Mouse (Mus musculus) layer of hippocampus, adult 8-10 months (tissue): ENCODE data around the gene Hpdl. TPM values are rescaled to one million over a fixed set of nuclear protein-coding genes. Genes with fewer than 3 reads are reported as not detected.
A peak's percentile ranks its signal among the peaks of the same experiment; 100 is the strongest.
"Not testable (repeated sequence)": the region's sequence is repeated elsewhere in the genome, so short reads cannot be mapped to it uniquely, and the experiment has no call there.

ENCODE experiments used
- DNase-seq, 2 experiments: peaks; one replicate each; pipeline ENCODE4 v3.0.0; 2022; ENCODE audit warnings: low spot score in 2 of 2
- total RNA-seq, 4 experiments: library from RNA; stranded (reverse); gene quantifications; 2 replicates each; pipeline ENCODE4 v1.2.4; 2022

The Hpdl gene
- 1 to 10 TPM; 3.1 to 5.5 (median 5.2) TPM for total RNA-seq

DNA sequence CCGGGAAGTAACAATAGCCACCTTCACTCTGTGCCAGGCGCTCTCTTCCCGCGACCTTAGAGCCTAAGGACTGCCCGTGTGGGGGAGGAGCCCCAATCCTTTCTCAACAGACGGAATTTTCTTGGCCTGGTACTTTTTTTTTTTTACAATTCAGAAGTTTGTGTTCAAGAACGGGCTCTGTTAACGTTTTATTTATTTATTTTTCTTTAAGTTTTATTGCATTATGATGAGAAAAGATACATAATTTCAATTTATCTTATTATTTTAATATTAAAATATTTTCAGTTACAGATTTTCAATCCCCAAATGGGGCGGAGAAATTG, at the start of gene Hpdl:
TSS of gene Hpdl (minus strand) at position 14 of the 323 bp plus-strand sequence.
- DNase-seq: no peak

DNA sequence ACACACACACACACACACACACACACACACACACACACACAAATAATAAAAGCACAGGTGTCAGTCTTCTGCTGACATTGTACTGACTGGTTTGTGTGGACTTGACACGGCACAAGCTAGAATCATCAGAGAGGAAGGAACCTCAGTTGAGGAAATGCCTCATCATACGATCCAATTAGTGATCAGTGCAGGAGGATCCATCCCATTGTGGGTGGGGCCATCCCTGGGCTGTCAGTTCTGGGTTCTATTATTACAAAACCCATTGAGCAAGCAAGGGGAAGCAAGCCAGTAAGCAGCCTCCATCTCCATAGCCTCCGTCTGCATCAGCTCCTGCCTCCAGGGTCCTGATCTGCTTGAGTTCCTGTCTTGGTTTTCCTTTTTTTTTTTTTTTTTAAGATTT, 48.4 kb upstream of the Hpdl start:
- DNase-seq: no peak

DNA sequence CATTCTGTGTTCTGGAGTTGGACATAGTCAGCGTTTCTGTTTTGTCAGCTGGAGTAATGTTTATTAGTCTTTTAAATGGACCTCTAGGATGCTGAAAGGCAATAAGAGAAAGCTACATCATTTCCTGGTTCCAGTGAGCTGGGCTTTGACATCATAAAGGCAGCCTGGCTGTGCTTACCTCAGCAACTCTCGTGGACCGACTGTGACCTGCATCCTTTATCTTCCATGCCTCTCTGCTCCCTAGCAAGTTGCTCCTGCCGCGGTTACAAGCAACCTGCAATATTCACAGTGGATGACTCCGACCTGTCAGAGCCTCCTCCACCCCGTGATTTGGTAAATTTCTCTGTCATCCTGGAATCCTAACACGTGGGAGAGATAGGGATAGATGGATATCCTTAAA, 40.5 kb upstream of the Hpdl start:
- no peak for DNase-seq

DNA sequence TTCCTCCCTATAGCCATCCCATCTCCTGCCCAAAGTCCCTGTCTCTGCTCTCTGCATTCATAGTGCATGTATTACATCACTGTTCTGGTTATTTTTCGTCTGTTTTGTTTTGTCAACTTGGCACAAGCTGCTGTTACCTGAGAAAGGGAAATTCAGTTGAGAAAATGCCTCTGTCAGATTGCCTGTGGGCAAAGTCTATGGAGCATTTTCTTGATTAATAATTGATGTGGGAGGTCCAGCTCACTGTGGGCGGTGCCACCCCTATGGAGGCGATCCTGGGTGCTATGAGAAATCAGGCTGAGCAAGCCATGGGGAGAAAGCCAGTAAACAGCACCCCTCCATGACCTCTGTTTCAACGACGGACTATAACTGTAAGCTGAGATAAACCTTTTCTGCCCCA, 38.2 kb upstream of the Hpdl start:
- no peak for DNase-seq

DNA sequence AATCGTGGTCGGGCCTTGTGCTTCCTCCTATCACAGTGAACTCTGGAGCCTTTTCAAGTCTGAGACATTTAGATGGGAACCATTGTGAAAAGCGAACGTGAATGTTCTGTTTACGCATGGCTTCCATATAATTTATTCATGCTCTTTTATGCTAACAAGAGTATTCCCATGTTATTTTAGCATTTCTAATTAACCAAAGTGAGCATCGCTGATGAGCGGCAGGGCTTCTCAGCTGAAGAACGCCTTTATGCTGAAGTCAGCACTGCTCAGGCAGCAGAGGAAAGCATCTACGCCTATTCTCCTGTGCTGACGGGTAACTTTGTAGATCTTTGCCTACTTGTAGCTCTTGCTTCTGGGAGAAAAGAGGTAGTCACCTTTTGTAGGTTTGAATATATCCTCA, 35.7 kb upstream of the Hpdl start:
- no peak for DNase-seq

DNA sequence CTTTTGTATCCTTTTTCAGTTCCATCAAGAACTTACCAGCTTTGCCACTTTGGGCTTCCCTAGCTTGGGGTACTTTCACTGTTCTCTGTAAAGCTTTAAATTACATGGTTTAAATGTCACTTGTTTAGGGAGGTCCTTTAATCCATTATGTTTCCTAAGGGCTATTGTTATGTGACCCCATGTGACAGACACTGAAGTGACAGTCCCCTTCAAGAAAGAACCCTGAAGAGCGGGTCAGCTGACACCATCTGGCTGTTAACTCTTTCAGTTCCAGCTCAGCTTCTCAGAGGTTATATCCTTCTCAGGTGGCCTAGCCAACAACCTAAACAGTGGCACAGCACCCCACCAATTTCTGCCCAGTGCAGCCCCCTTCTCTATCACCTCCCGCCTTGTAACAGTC, 32.8 kb upstream of the Hpdl start:
- no peak for DNase-seq

DNA sequence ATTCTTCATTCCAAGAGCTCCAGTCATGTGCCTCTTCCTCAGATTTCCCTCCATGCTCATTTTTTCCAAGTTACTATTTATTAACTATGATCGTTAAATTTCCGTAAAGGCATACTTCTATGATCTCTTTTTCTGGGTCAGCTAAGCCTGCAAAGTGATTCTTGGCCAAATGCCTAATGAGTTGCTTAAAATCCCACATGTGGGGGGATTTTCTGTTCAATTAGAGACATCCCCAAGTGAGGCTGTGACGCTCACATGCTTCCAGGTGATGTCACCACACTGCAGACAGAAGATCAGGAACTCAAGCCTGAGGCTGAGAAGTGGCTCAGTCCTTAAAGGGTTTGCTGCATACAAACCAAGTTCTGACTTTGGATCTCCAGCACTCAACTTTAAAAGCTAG, 28.4 kb upstream of the Hpdl start:
- no peak for DNase-seq

DNA sequence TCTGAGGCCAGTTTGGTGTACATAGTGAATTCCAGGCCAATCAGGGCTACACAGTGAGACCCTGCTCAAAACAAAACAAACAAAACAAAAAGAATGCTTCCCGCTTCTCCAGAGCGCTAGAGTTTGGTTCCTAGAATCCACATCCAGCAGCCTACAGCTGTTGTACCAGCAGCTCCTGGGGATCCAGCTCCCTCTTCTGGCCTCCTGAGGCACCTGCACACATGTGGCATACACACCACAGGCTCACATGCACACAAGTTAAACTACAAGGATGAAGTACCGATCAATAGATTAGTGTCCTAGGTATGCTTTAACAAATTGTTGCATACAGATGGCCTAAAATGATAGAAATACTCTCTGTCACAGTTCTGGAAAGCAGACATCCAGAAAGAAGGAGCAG, 22.8 kb upstream of the Hpdl start:
- no peak for DNase-seq

DNA sequence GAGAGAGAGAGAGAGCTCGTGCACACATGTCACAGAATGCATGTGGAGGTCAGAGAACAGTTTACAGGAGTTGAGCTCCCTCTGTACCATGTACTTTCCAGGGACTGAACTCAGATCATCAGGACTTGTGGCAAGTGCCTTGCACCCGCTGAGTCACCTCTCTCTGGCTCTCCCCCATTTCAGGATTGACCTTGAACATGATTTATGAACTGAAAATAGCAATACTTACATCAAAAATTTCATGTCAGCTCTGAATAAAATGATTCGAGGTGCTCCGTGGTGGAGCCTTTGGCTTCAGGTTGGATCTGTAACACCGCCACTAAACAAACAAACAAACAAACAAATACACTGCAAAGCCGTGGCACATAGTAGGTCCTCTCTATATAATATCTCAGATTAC, 19.3 kb upstream of the Hpdl start:
- no peak for DNase-seq

DNA sequence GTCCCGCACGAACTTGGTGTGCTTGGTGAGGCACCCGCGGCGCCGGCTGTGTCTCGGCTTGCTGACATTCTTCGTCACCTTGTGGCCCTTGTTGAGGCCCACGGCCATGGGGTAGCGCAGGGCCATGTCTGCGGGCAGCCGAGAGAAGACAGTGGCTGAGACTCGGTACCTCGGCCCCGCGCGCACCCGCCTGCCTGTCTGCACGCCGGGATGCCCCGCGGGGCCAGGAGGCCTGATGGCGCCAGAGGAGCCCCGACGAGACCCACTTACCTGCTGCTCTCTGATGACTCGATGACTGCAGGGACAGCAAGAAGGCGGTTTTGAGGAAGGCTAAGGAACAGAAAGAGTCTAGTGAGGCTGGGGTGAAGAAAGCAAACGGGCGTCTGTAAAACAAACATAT, 18.6 kb upstream of the Hpdl start:
- DNase-seq: not testable (repeated sequence)

DNA sequence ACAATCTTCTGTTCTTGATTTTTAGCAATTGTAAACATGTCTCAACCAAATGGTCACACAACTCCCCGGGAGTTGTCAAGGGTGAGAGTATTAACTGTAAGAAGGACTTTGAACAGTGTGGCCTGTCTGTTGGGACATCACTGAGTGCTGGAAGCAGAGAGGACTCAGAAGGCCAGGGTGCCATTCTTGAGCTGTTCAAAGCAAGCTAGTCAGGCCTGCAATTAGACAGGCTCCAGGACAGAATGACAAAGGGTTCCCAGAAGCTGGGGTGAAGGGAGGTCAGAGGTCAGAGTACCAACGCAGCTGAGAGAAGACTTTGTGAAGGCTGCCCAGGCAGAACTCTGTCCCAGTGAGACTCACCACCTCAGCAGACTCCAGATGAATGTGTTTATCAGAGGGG, 17.5 kb upstream of the Hpdl start:
- no peak for DNase-seq

DNA sequence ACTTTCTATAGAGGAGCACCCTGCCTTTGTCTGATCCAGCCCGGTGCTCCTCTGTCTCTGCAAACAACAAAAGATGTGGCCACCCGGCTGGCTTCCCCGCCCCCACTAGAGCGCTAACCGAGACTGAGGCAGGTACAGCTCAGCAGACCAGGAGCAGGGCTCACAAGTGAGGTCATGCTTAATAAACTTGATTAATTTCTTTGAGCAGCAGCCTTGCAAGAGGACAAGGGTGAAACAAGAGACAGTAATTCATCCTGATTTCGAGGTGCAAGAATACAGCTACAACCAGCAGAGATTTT, 8.5 kb upstream of the Hpdl start:
- DNase-seq: no peak

DNA sequence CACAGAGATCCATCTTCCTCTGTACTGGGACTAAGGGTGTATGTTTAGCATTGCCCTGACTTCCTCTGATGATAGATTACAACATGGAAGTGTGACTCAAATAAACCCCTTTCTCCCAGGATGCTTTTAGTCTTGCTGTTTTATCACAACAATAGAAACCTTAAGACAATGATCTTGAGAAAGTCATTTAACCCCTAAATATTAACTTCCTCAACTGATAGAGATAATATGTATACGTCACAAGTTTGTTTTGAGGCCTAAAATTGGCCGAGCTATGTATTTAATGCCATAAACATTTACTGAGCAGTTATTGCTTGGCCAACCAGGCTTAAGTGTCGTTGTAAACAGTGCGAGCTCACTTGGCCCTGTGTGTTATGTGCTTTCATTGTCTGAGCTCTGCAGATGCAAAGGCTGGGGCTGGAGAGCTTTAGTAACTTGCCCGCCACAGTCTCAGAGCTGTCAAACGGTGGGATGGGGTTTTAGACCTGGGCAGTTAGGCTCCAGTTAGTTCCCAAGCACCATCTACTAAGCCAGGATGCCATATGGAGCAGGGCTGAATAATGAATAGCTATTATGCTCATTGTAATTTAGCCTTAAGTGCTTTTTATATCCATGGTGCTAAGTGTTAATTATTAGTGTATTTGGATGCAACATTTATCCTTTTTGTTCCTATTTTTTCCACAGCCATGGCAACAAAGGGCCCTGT, 8.0 kb upstream of the Hpdl start:
- no peak for DNase-seq

DNA sequence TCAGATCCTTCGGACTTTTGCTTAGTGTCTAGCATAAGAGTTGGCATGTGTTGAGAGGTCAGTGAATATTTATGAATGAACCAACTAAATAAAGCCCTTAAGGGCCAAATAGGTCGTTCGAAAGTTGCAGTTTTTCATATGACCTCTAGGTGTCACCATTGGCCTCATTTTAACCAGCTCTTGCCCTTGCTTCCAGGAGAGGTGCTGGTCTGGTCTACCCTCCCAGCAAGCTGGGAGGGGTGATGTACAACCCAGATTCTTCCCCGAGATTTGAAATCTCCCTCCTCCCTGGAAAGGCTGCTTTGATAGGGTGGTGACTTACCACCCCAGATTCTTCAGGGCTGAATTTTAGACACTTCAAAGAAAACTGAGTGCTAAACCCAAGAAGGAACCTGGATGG, 6.3 kb upstream of the Hpdl start:
- DNase-seq: no peak

DNA sequence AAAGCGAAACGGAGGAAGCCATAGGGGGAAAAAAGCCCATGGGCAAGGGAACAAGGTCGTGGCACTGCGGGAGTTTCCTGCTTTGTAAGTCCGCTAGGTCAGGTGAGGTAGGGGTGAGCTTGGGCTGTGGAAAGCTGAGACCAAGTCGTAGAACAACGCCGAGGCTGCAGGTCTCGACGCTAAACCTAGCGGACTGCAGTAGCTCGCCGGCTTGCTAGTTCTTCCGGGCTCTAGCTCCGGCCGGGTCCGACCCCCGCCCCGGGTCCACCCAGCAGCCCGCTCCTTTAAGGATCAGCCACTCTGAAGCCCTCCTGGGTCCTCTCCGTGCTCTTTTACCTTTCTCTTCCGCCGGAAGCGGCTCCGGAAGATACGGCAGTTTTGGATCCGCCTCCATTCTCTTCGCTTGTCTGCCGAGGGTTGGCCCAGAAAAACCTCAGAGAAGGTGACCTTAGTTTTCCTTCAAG, 3.1 kb upstream of the Hpdl start:
- DNase-seq: peak in 1 of 2 experiments; percentile 66

DNA sequence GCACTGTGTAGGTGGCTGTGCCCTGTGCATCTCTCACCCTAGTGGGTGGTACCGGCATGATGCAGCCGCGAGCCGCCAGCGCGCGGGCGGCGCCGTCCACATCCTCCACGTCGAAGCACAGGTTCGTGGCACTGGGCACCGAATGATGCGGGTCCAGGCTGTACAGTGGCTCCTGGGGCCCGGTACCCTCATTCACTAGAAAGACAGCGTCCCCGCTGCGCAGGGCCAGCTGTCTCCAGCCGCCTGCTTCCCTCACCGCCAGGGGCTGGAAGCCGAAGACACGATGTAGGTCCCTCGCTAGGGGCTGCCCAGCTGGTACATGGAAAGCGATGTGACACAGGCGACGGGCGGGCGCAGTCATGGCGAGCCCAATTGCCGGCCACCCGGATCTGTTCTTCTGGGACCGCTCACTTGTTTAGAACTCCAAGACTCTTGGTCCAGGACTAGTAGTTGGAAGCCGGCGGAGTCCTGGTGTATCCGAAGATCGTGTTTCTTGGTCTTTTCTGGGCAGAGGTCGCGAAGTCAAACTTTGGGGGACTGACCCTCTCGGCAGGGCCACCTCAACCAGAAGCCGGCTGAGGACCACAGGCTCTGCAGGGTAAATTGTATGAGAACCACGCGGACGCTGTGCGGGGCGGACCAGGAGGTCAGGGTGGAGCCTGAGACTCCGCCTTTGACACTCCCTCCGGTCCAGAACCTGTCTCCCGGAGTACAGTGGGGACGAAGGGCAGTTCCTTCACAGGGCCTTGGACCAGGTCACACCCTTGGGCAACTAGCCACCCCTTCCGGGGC, 409 bp downstream of the Hpdl start:
- peak in 1 of 2 experiments; percentile 40 for DNase-seq

DNA sequence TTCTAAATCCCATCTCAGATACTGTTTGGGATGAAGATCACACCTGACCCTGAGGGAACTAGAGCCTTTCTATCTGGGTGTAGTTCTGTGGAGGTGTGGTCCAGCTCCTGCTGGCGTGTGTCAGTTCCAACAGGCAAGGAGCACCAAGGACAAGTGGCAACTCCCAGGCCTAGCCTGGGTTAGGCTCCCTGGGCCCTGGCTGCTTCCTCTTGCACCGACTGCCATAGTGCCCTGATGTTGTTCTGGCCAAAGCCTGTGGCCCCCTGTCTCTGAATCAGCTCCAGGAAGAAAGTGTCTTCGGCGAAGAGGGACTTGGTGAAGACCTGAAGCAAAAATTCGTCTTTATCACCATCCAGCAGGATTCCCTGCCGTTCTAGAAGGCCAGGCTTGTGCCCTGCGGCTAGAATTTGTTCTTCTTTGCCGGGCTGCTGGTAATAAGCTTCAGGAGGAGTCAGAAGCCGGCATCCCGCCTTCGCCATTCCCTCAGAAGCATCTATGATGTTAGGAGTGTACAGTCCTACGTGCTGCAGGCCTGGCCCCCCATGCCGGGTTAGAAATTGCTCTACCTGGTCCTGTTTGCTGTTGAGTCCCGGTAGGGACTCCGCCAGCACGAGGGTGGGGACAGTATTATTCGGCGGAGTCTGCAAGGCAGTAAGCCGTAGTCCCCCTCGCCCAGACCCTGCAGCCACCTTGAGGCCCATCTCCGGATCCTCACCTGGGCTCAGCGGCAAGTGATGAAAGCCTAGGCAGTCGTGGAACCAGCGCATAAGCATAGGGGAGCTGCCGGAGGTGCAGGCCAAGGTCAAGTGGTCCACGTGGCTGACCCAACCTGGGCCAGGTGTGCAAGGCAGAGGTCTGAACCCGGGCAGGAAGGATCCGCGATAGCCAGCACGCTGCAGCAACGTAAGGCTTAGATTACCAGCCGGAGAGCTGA, 1.3 kb downstream of the Hpdl start:
- DNase-seq: no peak

DNA sequence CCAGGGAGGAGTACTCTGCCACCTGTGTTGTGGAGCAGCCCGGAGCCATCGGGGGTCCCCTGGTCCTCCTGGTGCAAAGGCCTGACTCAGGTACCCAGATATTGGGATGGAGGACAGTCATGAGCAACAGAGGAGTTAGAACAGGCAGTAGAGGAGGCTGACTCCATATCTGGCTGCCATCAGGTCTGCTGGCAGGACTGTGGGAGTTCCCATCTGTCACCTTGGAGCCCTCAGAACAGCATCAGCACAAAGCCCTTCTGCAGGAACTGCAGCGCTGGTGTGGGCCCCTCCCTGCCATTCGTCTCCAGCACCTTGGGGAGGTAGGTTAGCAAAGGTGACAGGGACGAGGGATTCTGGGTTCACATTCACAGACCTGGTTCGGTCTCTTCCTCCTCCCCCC, 4.0 kb downstream of the Hpdl start:
- peak; percentile 70 to 76 for DNase-seq

DNA sequence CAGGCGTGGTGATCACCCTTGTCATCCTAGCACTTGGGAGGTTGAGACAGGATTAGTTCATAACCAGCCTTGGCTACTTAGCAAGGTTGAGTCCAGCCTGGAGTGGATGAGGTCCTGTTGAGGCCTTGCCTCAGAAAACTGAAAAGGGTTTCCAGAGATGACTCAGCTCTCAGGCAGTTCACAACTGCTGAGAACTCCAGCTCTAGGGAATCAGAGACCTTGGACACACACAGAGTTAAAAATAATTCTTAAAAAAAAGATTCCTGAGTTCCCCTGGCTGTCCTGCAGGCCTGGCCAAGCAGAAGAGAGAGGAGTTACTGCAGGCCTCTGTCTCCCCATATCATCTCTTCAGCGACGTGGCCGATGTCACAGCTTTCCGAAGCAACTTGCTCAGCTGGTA, 6.2 kb downstream of the Hpdl start:
- no peak for DNase-seq

DNA sequence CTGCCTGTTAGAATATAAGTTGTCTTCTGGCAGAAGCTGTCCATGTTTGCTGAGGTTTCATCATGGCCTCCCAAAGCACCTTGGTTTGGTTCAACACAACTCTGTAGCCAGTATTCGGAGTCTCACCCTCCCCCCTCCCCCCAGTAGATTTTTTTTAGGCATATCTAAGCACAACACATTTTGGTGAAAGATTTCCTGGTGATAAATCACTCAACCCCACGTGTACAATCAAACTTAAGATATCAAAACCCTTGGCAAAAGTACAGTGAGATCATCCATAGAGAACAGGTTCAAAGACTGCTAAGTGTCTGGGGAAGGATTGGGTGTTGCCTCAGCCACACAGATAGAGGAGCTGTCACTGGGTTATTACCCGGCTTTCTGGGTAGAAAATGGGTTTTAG, 10.5 kb downstream of the Hpdl start:
- DNase-seq: no peak

DNA sequence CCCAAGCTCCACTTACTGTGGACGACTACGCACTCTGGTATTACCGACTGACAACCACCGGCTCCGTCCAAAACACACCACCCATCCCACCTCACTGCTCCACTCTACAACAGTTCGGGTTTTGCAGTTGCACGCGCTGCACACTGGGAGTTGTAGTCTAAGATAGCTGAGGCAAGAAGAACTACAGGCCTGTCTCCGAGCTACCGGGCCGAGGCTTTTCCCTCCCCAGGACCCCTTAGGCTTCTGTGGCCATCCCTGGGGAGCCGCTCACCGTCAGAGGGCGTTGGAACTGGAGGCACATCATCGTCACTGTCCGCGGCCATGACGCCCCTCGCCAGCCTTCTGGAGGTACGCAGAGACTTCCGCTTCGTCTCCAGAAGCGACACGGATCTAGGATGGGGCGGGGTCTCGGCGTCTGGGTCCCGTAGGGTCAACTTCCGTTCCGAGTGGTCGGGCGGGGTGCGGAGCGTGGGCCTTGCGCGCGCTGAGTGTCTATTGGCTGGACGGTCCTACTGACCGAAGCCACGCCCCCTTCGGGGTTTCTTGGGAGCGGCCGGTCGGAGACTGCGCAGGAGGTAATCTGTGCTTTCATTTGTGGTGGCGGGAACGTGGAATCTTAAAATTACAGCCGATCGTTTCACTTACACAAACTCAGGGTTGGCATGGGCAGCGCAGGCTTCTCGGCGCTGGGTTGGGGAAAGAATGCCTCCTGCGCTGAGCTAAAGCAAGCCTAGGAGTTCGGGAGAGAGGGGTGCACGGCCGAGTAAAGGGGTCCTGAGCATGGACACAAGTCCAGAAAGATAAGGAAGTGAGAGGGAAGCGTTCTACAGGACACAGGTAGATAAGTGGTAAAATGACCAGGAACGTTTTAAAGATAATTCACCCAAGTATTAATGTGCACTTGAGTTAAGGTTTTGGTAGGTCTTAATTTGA, 14.0 kb downstream of the Hpdl start, which contains the start of the genes Toe1 and Mutyh:
TSS of gene Toe1 (minus strand) at position 444 of the 933 bp plus-strand sequence.
TSS of gene Mutyh (plus strand) at position 527 of the 933 bp plus-strand sequence.
- peak; percentile 90 to 91 for DNase-seq
